Mouse (Mus musculus) thymus, adult 2 months (tissue): ENCODE data around the gene Man2a2. TPM values are rescaled to one million over a fixed set of nuclear protein-coding genes. Genes with fewer than 3 reads are reported as not detected.

Source experiments
- DNase-seq: peaks from one replicate; pipeline ENCODE4 v3.0.0; 2021
- H3K27ac ChIP-seq: fragments of 200-500 bp; 2 replicates; pipeline ENCODE4 v1.5.1; 2012; ENCODE audit warnings: low read length, control low read depth; ENCODE audit not compliant: control insufficient read depth, insufficient read depth
- H3K27me3 ChIP-seq: fragments of 200-500 bp; 2 replicates; pipeline ENCODE4 v1.6.1; 2012; ENCODE audit warnings: mild to moderate bottlenecking, low read length, moderate library complexity, mixed read lengths; ENCODE audit not compliant: control insufficient read depth, insufficient read depth
- H3K36me3 ChIP-seq: fragments of 200-500 bp; 2 replicates; pipeline ENCODE4 v1.6.1; 2012; ENCODE audit warnings: mild to moderate bottlenecking, low read length, moderate library complexity; ENCODE audit not compliant: control insufficient read depth, insufficient read depth
- H3K4me1 ChIP-seq: fragments of 200-500 bp; replicated peaks from 2 replicates; pipeline ENCODE4 v1.6.1; 2012; ENCODE audit warnings: low read length; ENCODE audit not compliant: control insufficient read depth, insufficient read depth
- H3K4me3 ChIP-seq: fragments of 200-500 bp; 2 replicates; pipeline ENCODE4 v1.5.1; 2012; ENCODE audit warnings: mild to moderate bottlenecking, low read length, control low read depth, moderate library complexity; ENCODE audit not compliant: control insufficient read depth, insufficient read depth
- CTCF ChIP-seq: fragments of 200-500 bp; IDR thresholded peaks from 2 replicates; pipeline ENCODE4 v1.5.1; 2012; ENCODE audit warnings: mild to moderate bottlenecking, control low read depth, low read length, moderate library complexity, borderline replicate concordance; ENCODE audit not compliant: control insufficient read depth, poor library complexity, insufficient read depth; ENCODE audit errors: extremely low read depth
- POLR2A ChIP-seq: fragments of 200-500 bp; IDR thresholded peaks from 2 replicates; pipeline ENCODE4 v1.6.1; 2012; ENCODE audit warnings: mild to moderate bottlenecking, low read length, control low read depth, moderate library complexity; ENCODE audit not compliant: control insufficient read depth, poor library complexity, insufficient read depth; ENCODE audit errors: extremely low read depth
- WGBS: fragments of 180-500 bp; shearing (Covaris S2); methylation state at CpG from one replicate; pipeline ENCODE4 v1.1.7; 2018; 5-methylcytosine and 5-hydroxymethylcytosine counted together
- polyA plus RNA-seq: library from polyadenylated mRNA; depleted of rRNA; stranded (reverse); fragments of >200 nt; gene quantifications from 2 replicates; pipeline ENCODE4 v1.2.3, GENCODE M21; 2012

Gene Man2a2
- polyA plus RNA-seq, 1 experiment = 188 TPM

GRCm38 (mm10) chr7:80379531-80379930 is 8.4 kb upstream of the Man2a2 start:
- Histone ChIP-seq H3K4me1 (peaks cover 19% of the 10 kb centered on the region), H3K27me3 (no peaks in the 10 kb centered on the region), H3K4me3 (no peak overlapping the region), H3K27ac (no peak overlapping the region), H3K36me3 (no peaks in the 10 kb centered on the region)
- 79% methylated on average over 13 of the region's 13 CpGs for WGBS
- peak; percentile 55 for DNase-seq
- TF ChIP-seq CTCF (peak; percentile 78; the same call in 1 of the 2 replicates), POLR2A (no peak)

- TF ChIP-seq CTCF (no peak), POLR2A (no peak)
Measured at GRCm38 (mm10) chr7:80377471-80377870, 6.3 kb upstream of the Man2a2 start.

GRCm38 (mm10) chr7:80376192-80376591 is 5.0 kb upstream of the Man2a2 start:
- peaks cover 38% of the 10 kb centered on the region for H3K4me1 ChIP-seq
- TF ChIP-seq POLR2A (no peak), CTCF (no peak)
- H3K4me3 ChIP-seq = no peak overlapping the region
- no peaks in the 10 kb centered on the region for H3K36me3 ChIP-seq
- no peaks in the 10 kb centered on the region for H3K27me3 ChIP-seq
- DNase-seq = no peak
- 84% methylated on average over 10 of the region's 10 CpGs for WGBS
- H3K27ac ChIP-seq = no peak overlapping the region

More at GRCm38 (mm10) chr7:80377471-80377870, 6.3 kb upstream of the Man2a2 start:
- Histone ChIP-seq H3K4me1 (peaks cover 33% of the 10 kb centered on the region), H3K27me3 (no peaks in the 10 kb centered on the region), H3K27ac (no peak overlapping the region), H3K4me3 (no peak overlapping the region), H3K36me3 (no peaks in the 10 kb centered on the region)
- 49% methylated on average over 6 of the region's 6 CpGs for WGBS
- DNase-seq = peak; percentile 71

- peaks cover 38% of the 10 kb centered on the region for H3K4me1 ChIP-seq
- TF ChIP-seq CTCF (no peak), POLR2A (no peak)
- WGBS = 49% methylated on average over 9 of the region's 9 CpGs
- no peaks in the 10 kb centered on the region for H3K27me3 ChIP-seq
- no peak for DNase-seq
- no peaks in the 10 kb centered on the region for H3K36me3 ChIP-seq
- H3K4me3 ChIP-seq = no peak overlapping the region
- H3K27ac ChIP-seq = 0 out of 2 replicates have a peak overlapping the region, but pooled peaks have one; percentile 40
Measured at GRCm38 (mm10) chr7:80375376-80376039, 4.3 kb upstream of the Man2a2 start.

- TF ChIP-seq CTCF (no peak), POLR2A (no peak)
- Histone ChIP-seq H3K4me1 (peaks cover 43% of the 10 kb centered on the region), H3K4me3 (no peak overlapping the region), H3K27me3 (no peaks in the 10 kb centered on the region), H3K36me3 (no peaks in the 10 kb centered on the region), H3K27ac (peak overlapping the region; percentile 54; the same call in 1 of the 2 replicates)
- DNase-seq = no peak
- WGBS = 84% methylated on average over 3 of the region's 3 CpGs
Measured at GRCm38 (mm10) chr7:80374733-80375132, 3.6 kb upstream of the Man2a2 start.

- DNase-seq = no peak
- 36% methylated on average over 3 of the region's 3 CpGs for WGBS
- peaks cover 47% of the 10 kb centered on the region for H3K4me1 ChIP-seq
- no peaks in the 10 kb centered on the region for H3K27me3 ChIP-seq
- H3K4me3 ChIP-seq = no peak overlapping the region
- TF ChIP-seq POLR2A = no peak
- TF ChIP-seq CTCF = no peak
- H3K27ac ChIP-seq = peak overlapping the region; percentile 54
- H3K36me3 ChIP-seq = no peaks in the 10 kb centered on the region
Measured at GRCm38 (mm10) chr7:80374280-80374679, 3.1 kb upstream of the Man2a2 start.
